Mouse (Mus musculus) cortical plate, adult 2 months (tissue): ENCODE data around the gene 1700016C15Rik.

Source experiments
- CTCF ChIP-seq: fragments of 200-500 bp; IDR thresholded peaks from 2 replicates; pipeline ENCODE4 v1.5.1; 2011; ENCODE audit warnings: mild to moderate bottlenecking, control low read depth, low read length; ENCODE audit not compliant: insufficient read depth; ENCODE audit errors: extremely low read depth
- POLR2A ChIP-seq: fragments of 200-500 bp; IDR thresholded peaks from 2 replicates; pipeline ENCODE4 v1.6.1; 2011; ENCODE audit warnings: mild to moderate bottlenecking, low read length, control low read depth; ENCODE audit not compliant: insufficient read depth; ENCODE audit errors: extremely low read depth

DNA sequence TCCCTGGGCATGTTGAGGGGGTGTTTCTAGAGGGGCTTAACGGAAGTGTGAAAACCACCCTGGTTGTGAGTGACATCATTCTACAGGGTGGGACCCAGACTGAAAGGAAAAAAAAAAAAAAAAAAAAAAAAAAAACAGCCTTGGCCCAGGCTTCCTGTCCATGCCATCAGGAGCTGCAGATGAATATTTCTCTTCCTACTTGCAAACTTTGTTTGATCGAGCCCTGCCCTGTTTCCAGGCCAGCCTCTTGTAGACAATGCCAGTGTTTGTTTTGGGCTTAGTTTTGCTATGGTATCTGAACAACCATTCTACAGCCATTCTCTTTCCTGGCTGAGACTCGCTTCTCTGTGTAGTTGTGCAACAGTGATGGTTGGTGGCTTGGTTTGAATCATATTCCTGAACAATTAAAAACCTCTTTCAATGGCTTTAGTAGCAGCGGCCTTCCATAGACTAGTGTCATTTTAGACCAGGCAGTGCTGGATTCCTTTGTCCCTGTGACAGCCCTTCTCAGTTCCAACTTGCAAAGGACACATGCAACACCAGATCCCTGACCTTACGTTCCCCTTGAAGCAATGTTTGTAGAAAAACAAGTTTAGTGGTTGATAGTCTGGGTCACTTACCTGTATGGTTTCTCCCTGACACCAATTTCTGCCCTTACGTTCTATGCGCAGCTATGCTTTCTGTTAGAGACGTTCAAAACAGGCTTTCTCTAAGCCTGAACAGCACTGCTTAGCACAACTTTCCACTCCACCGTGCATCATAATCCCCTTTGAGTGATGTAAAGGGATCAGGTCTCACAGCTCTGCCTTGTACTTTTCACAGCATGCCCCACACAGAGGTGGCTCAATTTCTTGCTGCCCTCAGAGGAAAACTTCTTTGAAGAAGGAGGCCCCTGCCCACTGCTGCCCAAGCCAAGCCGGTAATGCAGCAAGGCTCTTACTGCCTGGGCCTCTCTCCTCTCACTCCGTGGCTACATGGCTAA lies at the start of gene 1700016C15Rik:
- TF ChIP-seq POLR2A (no peak), CTCF (no peak)
